Mouse (Mus musculus) brain, embryonic 14.5 days (tissue): ENCODE measurements around the gene Lrba.

Source experiments
- CTCF ChIP-seq: fragments of 200-500 bp; IDR thresholded peaks from 2 replicates; pipeline ENCODE4 v1.5.1; 2012; ENCODE audit warnings: inconsistent platforms, mild to moderate bottlenecking, moderate library complexity, borderline replicate concordance; ENCODE audit not compliant: insufficient read depth, insufficient read length; ENCODE audit errors: extremely low read depth
- POLR2A ChIP-seq: fragments of 200-500 bp; IDR thresholded peaks from 2 replicates; pipeline ENCODE4 v1.6.1; 2012; ENCODE audit warnings: mild to moderate bottlenecking, inconsistent platforms, borderline replicate concordance; ENCODE audit not compliant: poor library complexity, insufficient read depth, insufficient read length, severe bottlenecking; ENCODE audit errors: extremely low read depth

GRCm38 (mm10) chr3:86787423-86788123 is 563.1 kb downstream of the Lrba start:
- TF ChIP-seq POLR2A: no peak
- no peak for TF ChIP-seq CTCF
